Mouse (Mus musculus): ENCODE results near the gene Tex11. TPM values are rescaled to one million over a fixed set of nuclear protein-coding genes. Genes with fewer than 3 reads are reported as not detected.

Tex11 gene
- polyA plus RNA-seq, 1 experiment, result 0.10 TPM

Other genes starting within 250 kb of the Tex11 start
- gene Slc7a3, start 26.4 kb upstream of the Tex11 start, polyA plus RNA-seq (2012; rRNA removed), result 6.4 and 8.1 TPM in 2 replicates
- gene Snx12, start 162.9 kb upstream of the Tex11 start, polyA plus RNA-seq (2012; rRNA removed), result 33.4 and 33.6 TPM in 2 replicates
- gene Foxo4, start 194.9 kb upstream of the Tex11 start, polyA plus RNA-seq (2012; rRNA removed), result 11.5 and 12.2 TPM in 2 replicates
- not detected in 2 replicates for gene Gm614, start 204.3 kb upstream of the Tex11 start, polyA plus RNA-seq (2012; rRNA removed)
- 3.8 and 4.3 TPM in 2 replicates for gene Il2rg, start 208.6 kb upstream of the Tex11 start, polyA plus RNA-seq (2012; rRNA removed)
- not detected in 2 replicates for gene Gm20489, start 209.4 kb upstream of the Tex11 start, polyA plus RNA-seq (2012; rRNA removed)
- gene Med12, start 214.4 kb upstream of the Tex11 start, polyA plus RNA-seq (2012; rRNA removed), result 38.8 and 48.1 TPM in 2 replicates
- gene Nlgn3, start 239.5 kb upstream of the Tex11 start, polyA plus RNA-seq (2012; rRNA removed), result 51.7 and 58.2 TPM in 2 replicates